Mouse (Mus musculus) heart, adult 9 months (tissue): ENCODE results near the gene Sec24b.

Experiments
- DNase-seq, 2 experiments: peaks; one replicate each; pipeline ENCODE4 v3.0.0; 2022; ENCODE audit warnings: low spot score in 2 of 2

Gene Sec24b

DNA sequence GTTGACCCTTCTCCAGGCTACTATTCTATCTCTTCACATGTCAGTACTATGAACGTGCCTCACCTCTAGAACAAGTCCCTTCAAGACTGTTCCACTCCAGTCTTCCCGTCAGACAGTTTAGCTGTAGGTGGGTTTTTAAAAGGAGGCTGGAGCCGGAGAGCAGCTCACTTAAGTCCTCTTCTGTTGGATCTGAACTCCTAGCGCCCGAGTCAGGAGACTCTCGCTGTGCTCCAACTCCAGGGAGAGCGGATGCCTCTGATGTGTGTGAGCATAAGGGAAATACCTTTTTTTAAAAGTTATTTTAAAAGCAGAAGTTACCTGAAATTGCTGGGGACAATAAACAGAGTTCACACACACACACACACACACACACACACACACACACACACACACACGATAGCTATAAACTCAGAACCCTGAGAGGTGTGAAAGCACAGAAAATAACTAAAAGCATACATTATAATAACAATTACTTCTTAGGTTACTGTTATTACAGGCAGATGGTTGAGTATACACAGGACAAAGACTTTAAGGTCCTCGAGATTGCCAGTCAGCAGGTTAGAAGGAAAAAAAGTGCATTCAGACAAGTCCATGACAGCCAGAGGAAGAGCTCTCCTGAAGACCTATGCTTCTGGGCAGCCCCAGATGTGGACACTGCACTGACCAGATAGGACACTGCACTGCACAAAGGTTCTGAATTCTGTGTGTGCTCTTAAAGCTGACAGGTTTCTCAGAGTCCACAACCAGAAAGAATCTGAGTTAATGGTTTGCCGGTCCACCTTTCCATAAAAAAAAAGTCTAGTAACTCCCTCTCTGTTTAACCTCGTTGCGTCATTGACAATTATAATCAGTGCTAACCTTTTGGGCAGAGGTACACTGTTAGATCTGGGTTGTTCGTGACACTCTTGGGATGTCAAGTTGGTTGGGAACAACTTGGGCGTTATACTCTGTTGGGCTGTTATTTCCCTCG lies 5.7 kb downstream of the Sec24b start:
- no peak for DNase-seq

DNA sequence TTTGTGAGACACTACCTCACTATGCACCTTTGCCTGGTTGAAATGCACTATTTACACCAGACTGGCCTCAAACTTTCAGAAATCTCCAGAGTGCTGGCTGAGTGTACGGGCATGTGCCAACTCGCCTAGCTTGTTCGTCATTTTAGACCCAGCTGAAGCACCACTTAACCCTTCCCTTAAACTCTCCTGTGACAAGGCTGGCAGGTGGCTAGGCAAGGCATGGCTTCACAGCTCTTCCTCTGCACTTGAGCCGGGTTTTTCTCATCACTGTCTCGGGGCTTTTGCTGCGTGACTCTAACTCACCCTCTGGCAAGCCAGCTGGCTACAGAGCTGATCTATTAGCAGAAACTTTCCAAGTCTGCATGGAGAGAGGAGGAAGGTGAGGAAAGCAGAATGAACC lies 6.8 kb downstream of the Sec24b start:
- no peak for DNase-seq

DNA sequence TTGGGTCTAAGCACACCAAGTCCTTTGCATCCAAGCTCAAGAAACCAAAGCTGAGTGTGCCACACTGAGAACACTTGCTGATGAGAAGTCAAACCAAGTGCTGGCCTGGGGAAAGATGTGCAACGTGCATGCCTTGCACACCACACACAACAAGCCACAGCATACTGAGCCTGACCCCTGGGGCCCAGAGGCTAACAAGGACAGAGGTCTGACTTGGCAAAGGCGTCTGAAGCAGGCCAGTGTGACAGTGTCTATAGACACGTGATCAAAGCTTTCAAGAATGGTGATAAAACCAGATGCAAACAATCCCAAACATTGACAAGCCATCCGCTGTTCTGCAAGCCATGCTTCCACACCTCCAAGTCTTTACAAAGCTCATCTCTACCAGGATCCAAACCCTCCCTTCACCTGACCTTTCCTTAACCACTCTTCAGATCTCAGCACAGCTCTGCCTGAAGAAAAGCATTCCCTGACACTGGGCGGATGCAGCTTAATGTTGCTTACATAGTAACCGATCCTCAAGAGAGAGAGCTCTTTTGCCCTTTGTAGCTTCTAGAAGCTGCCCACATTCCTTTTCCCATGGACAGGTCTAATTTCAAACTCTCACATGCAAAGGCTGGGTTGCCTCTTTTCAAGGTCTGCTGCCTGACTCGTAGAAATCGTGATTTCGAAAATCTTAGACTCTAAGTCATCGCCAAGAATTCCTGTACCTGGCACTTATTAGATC lies 7.8 kb downstream of the Sec24b start:
- no peak for DNase-seq

GRCm38 (mm10) chr3:130052541-130053298 lies 8.6 kb downstream of the Sec24b start:
- peak in 1 of 2 experiments; percentile 30 for DNase-seq

DNA sequence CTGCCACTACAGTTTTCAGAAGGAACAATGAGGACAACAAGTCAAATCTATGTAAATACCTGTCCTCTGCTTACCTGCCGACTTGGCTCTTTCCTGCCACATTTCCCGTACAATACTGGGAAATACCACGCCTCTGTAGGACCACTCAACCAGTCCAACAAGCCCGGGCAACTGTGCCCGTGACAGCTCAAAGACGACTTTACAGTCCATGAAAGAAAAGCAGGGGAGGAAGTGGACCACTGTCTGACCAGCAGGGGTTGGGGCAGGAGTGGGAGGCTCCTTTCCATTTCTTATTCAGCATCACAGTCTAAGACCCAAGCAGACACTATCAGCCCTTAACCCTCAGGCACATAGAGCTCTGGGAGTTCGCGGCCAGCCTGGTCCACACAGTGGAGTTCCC lies 9.2 kb downstream of the Sec24b start:
- no peak for DNase-seq

GRCm38 (mm10) chr3:130040711-130041110 lies 20.6 kb downstream of the Sec24b start:
- DNase-seq, result no peak

DNA sequence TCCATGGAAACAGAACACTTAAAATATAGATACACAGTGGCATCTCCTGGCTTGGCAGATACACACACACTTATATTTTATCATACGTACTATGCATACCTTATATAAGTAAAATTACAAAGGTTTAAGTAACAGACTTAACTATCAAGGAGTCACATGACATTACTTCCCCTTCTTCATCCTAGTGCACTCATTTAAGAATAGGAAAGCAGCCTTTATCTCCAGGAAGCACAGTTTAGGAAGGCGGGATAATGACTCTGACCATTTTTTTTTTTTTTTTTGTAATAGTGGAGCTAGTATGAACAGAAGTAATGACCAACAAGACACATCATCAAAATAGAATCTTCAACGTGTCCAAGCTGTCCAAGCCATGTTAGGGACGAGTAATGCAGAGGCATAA lies 21.3 kb downstream of the Sec24b start:
- DNase-seq, result no peak

GRCm38 (mm10) chr3:130028741-130029140 lies 32.6 kb downstream of the Sec24b start:
- DNase-seq, result no peak

- DNase-seq, result no peak
Measured at GRCm38 (mm10) chr3:130026181-130026580, 35.2 kb downstream of the Sec24b start.

- DNase-seq, result no peak
Measured at GRCm38 (mm10) chr3:130025556-130025955, 35.8 kb downstream of the Sec24b start.

DNA sequence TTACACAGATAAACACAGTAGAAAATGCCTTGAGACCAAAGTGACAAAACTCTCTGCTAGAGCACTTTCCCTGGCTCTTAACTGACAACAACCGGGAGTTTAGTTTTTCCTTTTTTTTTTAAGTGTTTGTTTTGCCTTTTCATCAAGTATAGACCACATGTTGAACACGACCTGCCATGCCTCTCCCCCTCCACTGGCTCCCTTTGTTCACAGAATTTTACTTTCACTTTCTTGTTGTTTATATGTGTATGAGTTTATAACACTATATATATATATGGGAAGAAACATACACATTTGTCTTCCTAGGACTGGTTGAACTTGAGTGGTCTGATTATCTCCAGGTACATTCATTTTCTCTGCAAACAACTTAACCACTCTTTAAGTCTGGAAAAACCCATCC lies 48.4 kb downstream of the Sec24b start:
- DNase-seq, result no peak

- DNase-seq, result no peak
Measured at GRCm38 (mm10) chr3:130011236-130011635, 50.1 kb downstream of the Sec24b start.

- DNase-seq, result no peak
Measured at GRCm38 (mm10) chr3:130006141-130006540, 55.2 kb downstream of the Sec24b start.

- no peak for DNase-seq
Measured at GRCm38 (mm10) chr3:130000926-130001325, 60.4 kb downstream of the Sec24b start.

GRCm38 (mm10) chr3:129998526-129998925 lies 62.8 kb downstream of the Sec24b start:
- no peak for DNase-seq

DNA sequence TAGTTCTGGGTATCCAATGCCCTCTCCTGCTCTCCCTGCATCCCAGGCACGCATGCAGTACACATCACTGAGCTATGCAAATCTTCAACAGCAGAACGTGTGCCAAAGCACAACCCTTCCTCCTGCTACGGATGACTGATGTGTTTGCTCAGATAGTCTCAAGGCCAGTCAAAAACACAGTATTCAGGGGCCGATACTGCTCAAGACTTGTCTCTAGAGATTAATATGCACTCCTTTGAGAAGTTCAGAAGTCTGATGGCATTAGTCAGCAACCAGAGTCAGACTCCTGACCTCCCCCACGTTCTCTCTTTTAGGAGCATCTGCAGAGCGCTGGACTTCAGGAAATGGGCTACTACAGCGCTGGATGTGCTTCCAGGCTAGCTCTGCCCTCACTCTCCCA lies 63.4 kb downstream of the Sec24b start:
- peak in 1 of 2 experiments; percentile 21 for DNase-seq

- DNase-seq, result no peak
Measured at GRCm38 (mm10) chr3:129997324-129997723, 64.0 kb downstream of the Sec24b start.

GRCm38 (mm10) chr3:129987297-129987696 lies 74.1 kb downstream of the Sec24b start:
- no peak for DNase-seq

DNA sequence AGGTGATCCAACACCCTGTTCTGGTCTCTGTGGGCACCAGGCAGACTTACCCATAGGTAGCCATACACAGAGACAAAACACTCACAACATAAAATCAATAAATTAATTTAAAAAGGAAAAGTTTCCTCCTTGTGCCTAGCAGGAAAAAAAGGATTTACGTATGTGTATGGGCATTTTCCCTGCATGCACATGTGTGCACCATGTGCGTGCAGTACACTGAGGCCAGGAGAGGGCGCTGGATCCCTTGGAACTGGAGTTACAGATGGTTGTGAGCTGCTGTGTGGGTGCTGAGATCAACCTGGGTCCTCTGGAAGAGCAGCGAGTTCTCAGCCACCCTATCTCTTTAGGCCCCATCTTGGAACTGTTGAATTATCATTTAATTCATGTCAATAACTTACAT lies 76.0 kb downstream of the Sec24b start:
- no peak for DNase-seq

DNA sequence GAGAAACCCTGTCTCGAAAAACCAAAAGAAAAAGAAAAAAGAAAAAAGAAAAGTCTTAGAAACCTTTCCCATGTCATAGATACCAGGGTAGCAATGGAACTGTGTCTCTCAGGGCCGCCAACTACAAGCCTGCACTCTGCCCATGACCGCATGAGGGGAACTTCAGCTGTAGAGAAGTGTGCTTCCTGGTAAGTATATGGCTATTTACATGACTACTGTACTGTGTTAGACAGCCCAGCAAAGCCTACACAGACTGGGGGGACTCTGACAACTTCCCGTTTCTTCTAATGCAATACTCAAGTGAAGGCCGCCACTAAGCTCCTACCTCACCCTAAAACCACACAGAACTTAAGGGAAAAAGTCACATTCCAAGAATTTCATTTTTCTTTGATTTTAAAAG lies 76.6 kb downstream of the Sec24b start:
- DNase-seq, result no peak

GRCm38 (mm10) chr3:129982271-129982670 lies 79.1 kb downstream of the Sec24b start:
- no peak for DNase-seq

DNA sequence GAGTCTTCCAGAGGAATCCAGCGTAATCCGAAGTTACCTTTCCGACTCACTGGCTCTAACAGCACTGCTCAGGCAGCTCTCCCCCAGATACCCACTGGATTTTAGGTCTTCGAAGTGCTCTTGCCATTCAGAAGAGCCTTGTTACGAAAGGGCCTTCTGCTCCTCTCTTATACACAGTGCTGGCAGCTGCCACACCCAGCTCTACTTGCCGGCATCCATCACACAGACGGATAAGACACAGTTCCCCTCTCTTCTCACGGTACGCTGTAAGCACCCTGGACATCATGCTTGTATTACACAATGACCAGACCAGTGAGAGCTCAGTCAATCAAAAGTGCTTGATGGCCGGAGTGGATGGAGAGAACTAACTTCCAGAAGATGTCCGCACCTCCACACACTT lies 79.6 kb downstream of the Sec24b start:
- no peak for DNase-seq
